Mouse (Mus musculus): ENCODE results near the gene Cyp2f2.

DNA sequence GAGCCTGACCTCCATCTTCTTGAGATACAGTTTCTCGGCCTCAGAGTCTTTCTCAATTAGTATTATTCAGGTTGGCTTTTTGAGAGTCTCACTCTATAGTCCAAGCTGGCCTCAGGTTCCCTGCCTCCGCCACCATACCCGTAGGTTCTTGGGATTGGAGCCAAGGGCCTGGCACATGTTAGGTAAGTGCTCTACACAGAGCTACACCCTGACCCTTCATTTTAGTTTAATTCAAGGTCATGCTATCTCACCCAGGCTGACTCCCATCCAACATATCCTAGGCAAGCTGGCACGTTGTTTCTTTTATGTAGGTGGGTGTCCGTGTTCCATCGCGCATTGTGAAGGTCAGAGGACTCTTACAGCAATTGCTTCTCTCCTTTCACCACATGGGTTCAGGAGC is 55.2 kb downstream of the Cyp2f2 start:
- TF ChIP-seq CTCF (conservative IDR thresholded peaks at IDR 0.05; ENCODE audit: insufficient read depth, insufficient read length, low read depth, low read length) = no peak
- TF ChIP-seq POLR2A (IDR thresholded peaks at IDR 0.05; ENCODE audit: low read depth, low read length) = no peak
